Mouse (Mus musculus): ENCODE measurements around the gene Zfp324. TPM values are rescaled to one million over a fixed set of nuclear protein-coding genes. Genes with fewer than 3 reads are reported as not detected.

Gene Zfp324
- 3.0 TPM for polyA plus RNA-seq (2017; shearing (Covaris generic))

GRCm38 (mm10) chr7:12965678-12966091 lies at the start of gene Zfp324:
Gene Zfp324 (plus strand): TSS chr7:12965838.

DNA sequence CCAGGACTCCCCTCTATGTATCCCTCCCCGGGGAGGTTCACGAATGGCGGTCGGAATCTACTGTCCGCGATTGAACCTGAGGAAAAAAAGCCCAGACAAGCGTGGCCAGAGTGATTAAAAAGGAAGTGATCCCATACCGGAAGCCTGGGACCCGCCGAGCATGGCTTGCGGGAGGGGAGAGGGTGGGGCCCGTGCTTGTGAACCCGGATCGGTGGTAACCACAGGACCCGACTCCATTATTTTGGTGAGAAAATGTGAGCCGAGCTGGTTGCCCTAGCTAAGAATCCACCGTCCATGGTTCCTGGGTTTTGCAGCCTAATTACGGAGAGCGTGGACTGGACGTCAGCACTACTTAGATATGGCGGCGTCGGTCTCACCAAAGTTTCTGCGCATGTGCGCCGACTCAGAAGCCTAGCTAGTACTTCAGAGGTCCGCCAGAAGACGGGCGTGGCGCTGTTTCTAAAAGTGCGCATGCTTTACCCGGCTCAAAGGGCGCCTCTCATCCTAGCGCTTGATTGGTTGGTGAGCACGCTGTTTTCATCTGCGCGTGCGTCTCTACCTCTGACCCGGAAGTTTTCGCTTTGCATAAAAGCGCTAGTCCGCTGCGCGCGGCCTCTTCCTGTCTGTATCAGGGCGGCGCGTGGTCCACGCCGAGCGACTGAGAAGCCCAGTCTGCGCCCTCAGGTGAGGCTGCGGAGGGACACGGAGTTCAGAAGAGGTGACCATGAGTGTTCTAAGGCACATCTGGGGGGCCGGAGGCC lies 43.8 kb upstream of the Zfp324 start, which contains the start of gene Rps5:
Gene Rps5, plus strand, starts transcription at position 586 of the 761 bp plus-strand sequence.

DNA sequence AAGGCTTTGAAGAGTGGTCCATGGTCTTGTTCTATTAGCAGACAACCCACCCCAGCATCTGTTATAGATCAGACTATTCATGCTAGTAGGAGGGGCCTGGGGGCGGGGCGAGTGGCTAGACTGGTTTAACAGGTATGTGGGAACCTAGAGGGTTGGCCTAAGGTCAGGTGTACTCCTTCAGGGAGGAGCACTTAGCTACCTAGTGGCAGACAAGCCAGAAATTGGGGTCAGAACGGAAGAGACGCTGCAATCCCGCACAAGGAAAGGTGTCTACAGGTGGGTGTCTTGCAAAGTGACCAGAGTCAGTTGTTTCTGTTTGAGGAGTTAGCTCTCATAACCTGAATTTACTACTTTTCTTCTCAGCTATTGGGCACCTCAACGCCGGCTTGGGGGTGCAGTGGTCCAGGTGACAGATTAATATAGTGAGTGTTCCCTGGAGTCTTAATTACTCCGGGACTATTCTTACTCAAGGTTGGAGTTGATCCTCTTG lies 38.4 kb upstream of the Zfp324 start, which contains the start of gene Rnf225:
Gene Rnf225, plus strand, starts transcription at position 226 of the 490 bp plus-strand sequence.

GRCm38 (mm10) chr7:12977682-12978389 lies 12.2 kb downstream of the Zfp324 start, which contains the start of gene Zfp446:
Gene Zfp446 (plus strand): TSS chr7:12977848.

GRCm38 (mm10) chr7:12998053-12998452 lies 32.4 kb downstream of the Zfp324 start, which contains the start of gene Slc27a5:
Gene Slc27a5 (minus strand): TSS chr7:12998192.

DNA sequence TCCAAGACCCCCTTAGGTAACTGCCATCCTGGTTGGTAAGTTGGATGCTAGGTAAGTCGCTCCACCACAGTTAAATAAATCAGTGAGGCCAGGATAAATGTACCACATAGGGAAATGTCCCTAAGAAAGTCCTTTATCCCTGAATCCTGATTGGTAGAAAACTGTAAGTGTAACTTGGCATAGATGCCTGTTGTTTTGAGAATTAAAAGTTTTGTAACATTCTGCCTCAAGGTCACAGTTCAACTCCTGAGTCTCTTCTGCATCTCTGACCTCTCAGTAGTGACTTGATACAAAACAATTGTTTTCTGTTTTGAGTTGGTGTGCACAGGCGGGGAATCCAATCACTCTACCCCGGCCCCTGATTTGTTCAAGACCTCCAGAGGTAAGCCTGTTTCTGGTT lies 33.2 kb downstream of the Zfp324 start, which contains the start of gene Trim28:
Gene Trim28, plus strand, starts transcription at position 264 of the 400 bp plus-strand sequence.

DNA sequence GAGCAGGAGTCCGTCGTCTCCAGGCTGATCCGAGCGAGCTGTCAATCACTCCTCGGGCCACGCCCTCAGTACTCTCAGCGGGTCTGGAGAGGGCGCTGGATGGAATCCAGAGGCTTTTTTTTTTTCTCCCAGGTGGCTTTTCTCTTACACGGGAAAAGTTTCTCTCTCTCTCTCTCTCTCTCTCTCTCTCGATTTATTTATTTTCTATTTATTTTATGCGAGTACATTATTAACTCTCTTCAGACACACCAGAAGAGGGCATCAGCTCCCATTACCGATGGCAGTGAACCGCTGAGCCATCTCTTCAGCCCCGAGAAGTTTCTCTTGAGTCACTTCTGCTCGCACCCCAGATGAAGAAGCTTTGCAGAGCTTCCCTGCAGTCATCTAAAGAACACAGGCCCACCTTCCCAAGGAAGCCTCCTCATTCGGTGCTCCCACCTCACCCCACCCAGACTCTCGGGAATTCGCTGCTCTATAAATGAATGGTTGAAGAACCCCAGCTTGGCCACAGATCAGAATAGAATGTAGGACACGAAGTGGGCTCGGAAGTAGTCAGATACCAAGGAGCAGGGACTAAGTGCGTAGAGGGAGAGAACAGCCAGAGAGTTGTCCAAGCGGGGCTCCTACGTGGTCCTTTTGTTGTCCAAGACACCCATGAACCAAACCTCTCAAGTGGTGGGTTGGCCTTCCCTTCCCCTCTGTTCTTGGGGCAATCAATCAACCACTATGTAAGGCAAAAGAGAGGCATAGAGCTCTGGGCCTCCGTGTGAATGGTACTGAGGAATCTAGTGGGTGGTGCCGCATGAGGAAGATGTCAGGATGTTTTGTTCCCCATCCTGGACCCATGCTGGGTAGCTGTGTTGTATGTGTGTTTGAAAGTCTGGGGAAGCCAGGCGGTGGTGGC lies 44.6 kb downstream of the Zfp324 start, which contains the start of gene Zbtb45:
Gene Zbtb45, minus strand, starts transcription at position 30 of the 904 bp plus-strand sequence.

Other genes with a start within 250 kb of the Zfp324 start
- gene Vmn2r56, start 230.8 kb upstream of the Zfp324 start, polyA plus RNA-seq (2017; shearing (Covaris generic)) = not detected
- gene Zscan18, start 162.2 kb upstream of the Zfp324 start, polyA plus RNA-seq (2017; shearing (Covaris generic)) = 5.4 TPM
- gene Zfp329, start 147.0 kb upstream of the Zfp324 start, polyA plus RNA-seq (2017; shearing (Covaris generic)) = 7.9 TPM
- gene Zfp110, start 131.1 kb upstream of the Zfp324 start, polyA plus RNA-seq (2017; shearing (Covaris generic)) = 85.4 TPM
- gene Zfp128, start 84.7 kb upstream of the Zfp324 start, polyA plus RNA-seq (2017; shearing (Covaris generic)) = 0.50 TPM
- gene Zscan22, start 68.0 kb upstream of the Zfp324 start, polyA plus RNA-seq (2017; shearing (Covaris generic)) = 4.0 TPM
- gene Rps5, start 43.5 kb upstream of the Zfp324 start, polyA plus RNA-seq (2017; shearing (Covaris generic)) = 1,269 TPM
- not detected for gene Rnf225, start 38.4 kb upstream of the Zfp324 start, polyA plus RNA-seq (2017; shearing (Covaris generic))
- gene Zfp446, start 12.0 kb downstream of the Zfp324 start, polyA plus RNA-seq (2017; shearing (Covaris generic)) = 5.8 TPM
- 0.37 TPM for gene Slc27a5, start 32.4 kb downstream of the Zfp324 start, polyA plus RNA-seq (2017; shearing (Covaris generic))
- 148 TPM for gene Trim28, start 33.3 kb downstream of the Zfp324 start, polyA plus RNA-seq (2017; shearing (Covaris generic))
- gene Zbtb45, start 44.2 kb downstream of the Zfp324 start, polyA plus RNA-seq (2017; shearing (Covaris generic)) = 8.6 TPM
- 144 TPM for gene Chmp2a, start 69.0 kb downstream of the Zfp324 start, polyA plus RNA-seq (2017; shearing (Covaris generic))
- 133 TPM for gene Ube2m, start 72.4 kb downstream of the Zfp324 start, polyA plus RNA-seq (2017; shearing (Covaris generic))
- gene Mzf1, start 88.9 kb downstream of the Zfp324 start, polyA plus RNA-seq (2017; shearing (Covaris generic)) = 0.44 TPM
- not detected for gene Vmn1r85, start 129.3 kb downstream of the Zfp324 start, polyA plus RNA-seq (2017; shearing (Covaris generic))
- gene Vmn1r86, start 154.1 kb downstream of the Zfp324 start, polyA plus RNA-seq (2017; shearing (Covaris generic)) = not detected
- gene Vmn1r87, start 174.3 kb downstream of the Zfp324 start, polyA plus RNA-seq (2017; shearing (Covaris generic)) = 0.35 TPM
- gene Vmn1r88, start 193.7 kb downstream of the Zfp324 start, polyA plus RNA-seq (2017; shearing (Covaris generic)) = 0.11 TPM
- not detected for gene Vmn1r89, start 247.2 kb downstream of the Zfp324 start, polyA plus RNA-seq (2017; shearing (Covaris generic))